Mouse (Mus musculus) bone marrow, adult 2 months (tissue): Measurements from ENCODE around the gene Phospho2.

Source experiments
- CTCF ChIP-seq: fragments of 200-500 bp; IDR thresholded peaks from 2 replicates; pipeline ENCODE4 v1.5.1; 2011; ENCODE audit warnings: low read length, control low read depth; ENCODE audit not compliant: control insufficient read depth, insufficient read depth
- POLR2A ChIP-seq: fragments of 200-500 bp; IDR thresholded peaks from 2 replicates; pipeline ENCODE4 v1.6.1; 2011; ENCODE audit warnings: low read depth, mild to moderate bottlenecking, control low read depth, low read length, borderline replicate concordance; ENCODE audit not compliant: control insufficient read depth

DNA sequence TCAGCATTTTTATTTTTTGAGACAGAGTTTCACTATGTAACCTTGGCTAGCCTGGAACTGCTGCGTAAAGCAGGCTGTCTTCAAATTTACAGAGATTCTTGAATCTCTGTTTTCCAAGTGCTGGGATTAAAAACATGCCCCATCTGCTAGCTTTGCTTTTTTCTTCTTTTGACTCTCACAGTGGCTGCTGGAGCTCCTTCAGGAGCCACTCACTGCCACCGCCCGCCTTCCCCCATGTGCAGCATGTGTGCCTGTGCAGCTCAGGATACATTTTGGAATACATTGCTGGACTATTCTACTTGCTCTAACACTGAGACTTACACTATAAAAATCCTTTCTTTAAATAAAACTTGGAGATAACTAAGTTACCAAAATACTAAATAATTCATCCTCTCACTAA is 16.1 kb upstream of the Phospho2 start:
- TF ChIP-seq CTCF (no peak), POLR2A (no peak)
